Mouse (Mus musculus) gastrocnemius, postnatal 10 days (tissue): ENCODE data around the gene Impdh1. TPM values are rescaled to one million over a fixed set of nuclear protein-coding genes. Genes with fewer than 3 reads are reported as not detected.

Source experiments
- DNase-seq: peaks from one replicate; pipeline ENCODE4 v3.0.0; 2021; ENCODE audit warnings: mixed read lengths
- total RNA-seq, 2 experiments: library from RNA; stranded (reverse); gene quantifications; 2 replicates each; pipeline ENCODE4 v1.2.3; 2021

Gene Impdh1
- total RNA-seq, 2 experiments from 2014 or later, result 23.4 to 24.7 TPM

DNA sequence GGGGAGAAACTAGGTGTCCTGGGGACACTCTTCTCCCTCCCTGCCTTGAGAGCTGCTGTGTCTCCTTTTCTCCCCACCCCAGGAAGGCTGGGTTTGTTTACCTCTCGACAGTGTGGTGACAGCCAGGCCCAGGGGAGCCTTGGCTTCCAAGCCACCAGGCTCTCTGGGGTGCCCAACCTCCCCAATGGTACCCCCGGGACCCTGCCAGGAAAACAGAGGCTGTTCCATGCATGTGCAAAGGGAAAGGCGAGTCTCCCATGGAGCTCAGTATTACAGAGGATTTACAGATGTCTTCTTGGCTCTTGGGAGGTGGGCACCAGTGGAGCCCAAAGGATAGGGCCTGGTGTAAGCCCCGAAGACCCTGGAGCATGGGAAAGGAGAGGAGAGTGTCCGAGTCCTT lies 2.7 kb downstream of the Impdh1 start:
- DNase-seq, result no peak

DNA sequence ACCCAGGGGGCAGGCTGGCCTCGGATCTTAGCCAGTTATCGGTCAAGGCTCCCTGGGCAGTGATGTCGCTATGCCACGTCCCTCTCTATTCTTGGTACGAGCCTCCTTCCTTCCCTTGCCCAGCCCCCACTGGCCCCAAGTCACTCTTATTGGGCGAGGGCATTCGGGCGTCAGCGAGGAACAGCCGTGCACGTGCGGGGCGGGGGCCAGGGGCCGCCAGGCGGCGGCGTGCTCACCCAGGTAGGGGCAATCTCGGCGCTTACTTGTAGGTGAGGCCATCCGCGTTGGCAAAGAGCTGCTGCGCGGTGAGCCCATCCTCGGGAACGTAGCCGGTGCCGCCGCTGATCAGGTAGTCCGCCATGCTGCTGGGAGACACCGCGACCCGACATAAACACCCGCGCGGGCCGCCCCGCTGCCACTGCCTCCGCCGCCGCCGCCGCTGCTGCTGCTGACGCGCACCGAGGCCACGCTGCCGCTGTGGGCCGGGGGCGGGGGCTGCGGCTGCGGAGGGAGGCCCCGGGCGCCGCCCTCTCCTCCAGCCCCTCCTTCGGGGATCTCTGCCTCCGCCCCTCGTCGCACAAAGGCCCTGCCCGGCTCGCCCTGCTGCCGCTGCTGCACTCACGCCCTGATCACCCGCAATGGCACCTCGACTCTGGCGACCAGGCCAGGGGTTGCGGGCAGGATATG lies 4.2 kb downstream of the Impdh1 start:
- peak; percentile 72 for DNase-seq

DNA sequence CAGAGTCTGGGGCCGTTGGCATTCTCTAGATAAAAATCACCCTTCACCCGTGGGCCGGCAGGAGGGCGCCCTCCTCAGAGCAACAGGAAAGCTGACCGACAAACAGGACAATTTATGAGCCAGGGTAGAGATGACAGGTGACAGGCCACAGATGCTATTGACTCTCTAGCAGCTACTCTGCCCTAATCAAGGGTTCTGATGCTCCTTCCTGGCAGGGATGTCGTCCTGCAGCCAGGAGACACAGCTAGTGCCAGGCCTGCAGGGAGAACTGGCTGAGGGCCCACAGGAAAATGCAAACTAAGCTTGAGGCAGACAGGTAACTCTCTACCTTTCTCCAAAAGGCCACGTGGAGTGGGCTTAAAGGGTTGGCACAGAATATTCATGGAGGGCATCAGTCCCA lies 5.0 kb downstream of the Impdh1 start:
- DNase-seq, result no peak

DNA sequence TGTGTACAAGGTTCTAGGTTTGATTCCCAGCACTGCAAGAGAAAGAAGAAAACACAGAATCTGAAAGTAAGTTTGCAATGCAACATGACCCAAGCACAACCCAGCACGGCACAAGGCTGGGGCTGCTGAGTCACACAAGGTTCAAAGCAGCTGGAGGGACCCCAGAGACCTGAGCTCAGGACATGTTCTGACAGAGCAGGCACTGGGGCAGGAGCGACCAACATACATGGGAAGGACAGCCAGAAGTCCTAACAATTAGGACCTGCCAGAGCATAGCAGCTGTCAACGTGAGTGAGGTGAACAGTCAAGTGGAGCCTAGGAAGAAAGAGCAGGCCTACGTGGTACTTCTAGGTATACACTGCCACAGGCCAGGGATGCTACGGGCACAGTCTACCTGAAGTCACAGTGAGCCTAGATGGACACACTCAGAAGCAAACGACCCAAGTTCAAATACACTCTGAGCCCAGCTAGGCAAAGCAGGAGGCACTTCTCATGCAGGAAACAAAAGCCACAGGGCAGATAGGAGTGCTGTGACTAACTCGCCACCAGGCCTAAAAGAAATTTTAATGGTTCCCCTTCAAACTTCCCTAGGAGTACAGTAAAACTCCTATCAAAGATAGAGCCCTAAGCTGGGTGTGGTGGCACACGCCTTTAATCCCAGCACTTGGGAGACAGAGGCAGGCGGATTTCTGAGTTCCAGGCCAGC lies 5.8 kb downstream of the Impdh1 start:
- no peak for DNase-seq

DNA sequence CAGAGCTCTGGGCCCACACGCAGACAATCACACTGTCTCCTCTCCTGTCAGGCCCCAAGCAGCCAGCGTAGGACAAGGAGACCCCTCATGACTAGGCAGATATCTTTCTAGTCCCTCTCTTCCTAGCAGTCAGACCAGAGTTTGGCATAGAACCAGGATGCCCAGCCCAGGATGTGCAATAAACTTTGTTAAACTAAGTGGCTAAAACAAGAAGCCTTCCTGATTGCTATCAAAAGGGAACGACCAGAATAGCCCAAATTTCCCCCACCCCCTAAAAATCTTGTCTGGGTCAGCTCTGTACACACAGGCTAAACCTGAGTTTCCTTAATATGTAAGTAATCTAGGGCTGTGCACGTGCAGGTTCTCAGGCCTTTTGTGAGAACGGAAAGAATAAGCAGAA lies 8.0 kb downstream of the Impdh1 start:
- no peak for DNase-seq

DNA sequence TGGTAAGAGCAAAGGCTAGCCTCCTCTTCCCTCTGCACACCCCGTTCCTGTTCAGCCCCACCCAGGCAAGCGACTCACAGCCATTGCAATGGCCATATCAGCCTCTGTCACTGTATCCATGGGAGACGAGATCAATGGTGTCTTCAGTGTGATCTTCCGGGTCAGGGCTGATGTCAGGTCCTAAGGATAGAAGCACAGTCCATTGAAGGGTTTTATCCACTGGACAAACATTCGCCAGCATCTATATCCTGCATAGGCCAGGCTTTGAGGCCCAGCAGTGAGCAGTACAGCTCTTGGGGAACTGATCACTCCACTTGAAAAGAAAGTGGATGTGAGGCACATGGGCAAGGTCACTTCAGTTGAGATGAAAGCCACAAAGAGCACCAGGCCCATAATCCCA lies 9.1 kb downstream of the Impdh1 start:
- no peak for DNase-seq

DNA sequence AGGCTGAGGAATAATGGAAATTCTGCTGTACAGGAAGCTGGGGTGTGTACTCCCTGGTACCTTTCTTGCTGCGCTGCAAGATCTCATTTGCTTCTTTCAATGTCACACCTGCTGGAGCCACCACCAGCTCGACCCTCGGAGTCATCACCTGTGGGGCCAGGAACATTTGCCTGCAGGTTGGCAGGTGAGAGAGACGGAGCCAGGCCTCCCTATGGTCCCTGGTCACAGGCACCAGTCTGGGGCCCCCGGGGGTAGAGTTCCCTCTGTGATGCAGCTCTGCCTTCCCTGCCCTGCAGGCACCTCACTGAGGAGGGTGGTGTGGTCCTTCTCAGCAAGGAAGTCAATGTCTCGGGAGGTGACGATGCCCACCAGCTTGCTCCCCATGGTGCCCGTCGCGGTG lies 10.2 kb downstream of the Impdh1 start:
- DNase-seq, result no peak

DNA sequence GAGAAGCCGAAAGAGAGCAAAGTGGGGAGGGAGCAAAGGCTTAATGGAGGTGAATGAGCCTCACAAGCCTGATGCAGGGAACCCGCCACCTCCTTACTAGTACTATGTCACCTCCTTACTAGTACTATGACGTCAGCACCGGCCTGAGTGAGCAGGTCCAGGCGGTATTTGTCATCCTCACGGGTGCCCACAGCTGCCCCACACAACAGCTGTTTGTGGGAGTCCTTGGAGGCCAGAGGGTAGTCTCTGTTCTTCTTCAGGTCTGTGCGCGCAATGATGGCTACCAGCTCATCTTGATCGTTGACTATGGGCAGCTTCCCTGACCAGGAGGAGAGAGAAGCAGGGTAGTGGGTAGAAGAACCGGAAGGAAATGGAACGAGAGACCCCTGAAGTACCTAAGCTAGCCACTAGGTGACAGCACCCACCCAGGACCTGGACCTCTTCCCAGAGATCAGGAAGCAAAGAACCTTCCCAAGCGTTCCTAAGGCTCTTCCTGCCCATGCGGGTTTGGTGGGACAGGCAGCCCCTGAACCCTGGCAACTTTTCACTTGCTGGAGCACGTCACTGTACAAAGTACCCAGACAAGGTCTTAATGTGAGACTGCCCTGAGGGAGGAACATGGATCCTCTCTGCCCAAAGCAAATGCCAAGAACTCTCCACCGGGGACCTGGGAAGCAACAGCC lies 11.1 kb downstream of the Impdh1 start:
- peak; percentile 60 for DNase-seq

DNA sequence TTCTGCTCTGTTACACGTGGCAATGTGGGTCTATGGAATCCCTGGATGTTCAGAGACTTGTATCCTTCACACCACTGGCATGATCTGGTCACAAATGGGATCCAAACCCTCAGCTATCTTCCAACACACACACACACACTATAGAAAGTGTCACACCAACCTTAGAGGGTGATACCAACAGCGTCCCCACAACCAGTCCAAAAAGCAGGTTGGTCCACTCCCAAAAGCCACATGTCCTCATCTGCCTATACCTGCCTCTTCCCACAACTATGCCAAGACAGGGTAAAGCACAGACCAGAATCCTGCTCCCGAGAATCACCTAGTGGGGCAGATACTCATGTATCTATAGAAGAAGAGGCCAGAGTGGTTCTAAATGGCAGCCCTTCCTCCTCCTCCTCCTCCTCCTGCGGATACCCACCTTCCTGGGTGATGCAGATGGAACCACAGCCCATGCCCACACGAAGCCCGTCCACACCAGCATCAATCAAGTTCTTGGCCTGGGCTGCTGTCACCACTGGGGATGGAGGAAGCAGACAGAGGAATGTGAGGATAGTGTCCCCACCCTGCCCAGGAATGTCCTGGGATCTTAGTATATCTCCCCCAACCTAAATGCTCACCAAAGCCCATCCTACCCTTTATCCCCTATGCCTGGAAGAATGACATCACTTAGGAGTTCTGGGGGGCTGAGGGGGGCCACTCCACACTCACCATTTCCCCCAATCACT lies 12.1 kb downstream of the Impdh1 start:
- DNase-seq, result no peak

DNA sequence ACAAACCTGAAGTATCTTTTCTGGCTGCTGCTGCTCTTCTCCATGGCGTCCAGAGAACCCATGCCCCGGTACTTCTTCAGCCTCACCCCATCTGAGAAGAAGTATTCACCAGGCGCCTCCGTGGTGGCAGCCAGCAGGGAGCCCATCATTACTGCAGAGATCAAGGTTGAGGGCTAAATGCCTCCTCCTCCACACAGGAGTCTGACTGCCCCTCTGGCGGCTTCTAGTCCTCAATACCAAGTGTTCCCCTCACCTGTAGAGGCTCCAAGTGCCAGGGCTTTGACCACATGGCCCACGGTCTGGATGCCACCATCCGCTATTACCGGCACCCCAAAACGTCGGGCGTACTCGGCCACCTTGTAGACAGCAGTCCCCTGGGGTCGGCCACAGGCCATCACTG lies 13.1 kb downstream of the Impdh1 start:
- no peak for DNase-seq

DNA sequence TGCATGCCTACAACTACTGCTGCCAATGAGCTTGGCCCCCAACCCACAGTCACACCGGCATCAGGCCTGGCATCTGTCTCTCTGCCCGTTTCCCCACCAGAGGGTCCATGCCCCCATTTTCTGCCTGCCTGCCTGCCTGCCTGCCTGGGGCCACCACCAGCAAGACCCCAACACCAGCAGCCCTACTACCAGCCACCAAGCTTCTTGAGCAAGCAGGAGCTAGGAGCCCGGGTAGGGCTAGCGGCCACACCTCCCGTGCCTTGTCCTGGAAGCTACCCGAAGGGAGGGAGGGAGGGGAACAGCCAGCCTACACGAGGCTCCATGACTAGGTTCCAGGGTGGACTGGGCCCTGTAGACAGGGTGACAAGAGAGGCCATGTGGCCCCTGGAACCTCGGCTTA lies 14.2 kb downstream of the Impdh1 start:
- no peak for DNase-seq

DNA sequence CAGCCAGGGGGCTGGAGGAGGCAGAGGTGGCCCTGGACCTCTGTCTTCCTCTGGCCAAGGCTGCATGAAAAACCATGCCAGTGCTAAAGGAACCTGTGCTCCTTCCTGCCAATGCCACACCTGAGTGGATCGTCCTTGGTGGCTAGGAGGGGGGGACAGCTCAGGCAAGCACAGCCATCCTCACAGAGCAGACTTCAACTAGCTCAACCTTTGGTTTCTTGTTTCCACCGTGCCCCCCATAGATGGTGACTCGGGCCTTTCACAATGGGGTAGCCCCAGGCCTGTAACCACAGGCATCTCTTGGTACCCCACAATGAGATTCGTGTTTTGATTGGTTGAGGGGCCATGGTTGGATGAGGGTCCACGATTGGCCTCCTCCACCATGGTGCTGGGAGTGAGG lies 14.8 kb downstream of the Impdh1 start:
- DNase-seq, result no peak

DNA sequence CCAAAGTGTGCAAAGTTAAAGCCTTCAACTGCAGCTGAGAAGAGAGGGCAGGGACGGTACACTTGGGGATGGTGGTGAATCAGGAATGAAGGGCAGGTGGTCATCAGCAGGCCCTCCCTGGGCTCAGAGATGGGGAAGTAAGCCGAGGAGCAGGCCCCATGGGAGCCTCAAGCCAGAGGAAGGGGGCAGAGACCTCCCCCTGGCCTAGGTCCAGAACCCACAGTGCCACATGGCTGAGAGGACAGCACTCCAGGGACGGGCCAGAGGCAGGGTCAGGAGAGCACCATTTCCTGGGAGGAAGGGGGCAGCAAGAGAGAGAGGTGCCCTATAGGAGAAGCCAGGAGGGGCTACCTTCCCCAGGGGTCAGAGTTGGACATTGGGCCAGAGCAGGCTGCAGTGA lies 15.7 kb downstream of the Impdh1 start:
- no peak for DNase-seq

DNA sequence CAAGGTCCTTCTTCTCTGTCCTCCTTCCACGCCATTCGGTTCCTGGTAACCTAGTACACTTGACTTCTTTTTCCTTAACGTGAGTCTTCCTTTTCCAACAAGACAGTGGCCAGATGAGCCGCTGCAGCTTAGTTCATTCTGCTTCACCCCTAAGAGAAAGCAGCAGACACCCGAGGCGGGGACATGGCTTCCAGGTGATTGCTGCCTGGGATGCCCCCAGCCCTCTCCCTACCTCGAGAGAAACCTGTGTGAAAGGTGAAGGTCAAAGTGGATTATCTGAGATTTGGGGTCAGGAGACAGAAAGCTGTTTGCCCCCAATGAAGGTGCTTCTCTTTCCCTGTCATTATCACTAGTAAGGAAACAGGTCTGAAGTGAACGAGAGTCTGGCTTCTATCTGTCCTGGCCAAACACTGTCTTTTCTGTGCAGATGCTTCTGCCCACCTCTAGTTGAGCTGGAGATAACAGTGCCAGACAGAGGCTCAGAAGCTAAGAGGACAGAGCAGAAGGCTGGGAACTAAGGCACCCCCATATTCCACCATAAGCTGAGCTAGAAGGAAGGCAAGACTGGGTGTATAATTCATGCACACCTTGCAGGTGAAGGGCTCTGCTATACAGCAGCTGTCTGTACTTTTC lies 16.8 kb downstream of the Impdh1 start:
- no peak for DNase-seq

DNA sequence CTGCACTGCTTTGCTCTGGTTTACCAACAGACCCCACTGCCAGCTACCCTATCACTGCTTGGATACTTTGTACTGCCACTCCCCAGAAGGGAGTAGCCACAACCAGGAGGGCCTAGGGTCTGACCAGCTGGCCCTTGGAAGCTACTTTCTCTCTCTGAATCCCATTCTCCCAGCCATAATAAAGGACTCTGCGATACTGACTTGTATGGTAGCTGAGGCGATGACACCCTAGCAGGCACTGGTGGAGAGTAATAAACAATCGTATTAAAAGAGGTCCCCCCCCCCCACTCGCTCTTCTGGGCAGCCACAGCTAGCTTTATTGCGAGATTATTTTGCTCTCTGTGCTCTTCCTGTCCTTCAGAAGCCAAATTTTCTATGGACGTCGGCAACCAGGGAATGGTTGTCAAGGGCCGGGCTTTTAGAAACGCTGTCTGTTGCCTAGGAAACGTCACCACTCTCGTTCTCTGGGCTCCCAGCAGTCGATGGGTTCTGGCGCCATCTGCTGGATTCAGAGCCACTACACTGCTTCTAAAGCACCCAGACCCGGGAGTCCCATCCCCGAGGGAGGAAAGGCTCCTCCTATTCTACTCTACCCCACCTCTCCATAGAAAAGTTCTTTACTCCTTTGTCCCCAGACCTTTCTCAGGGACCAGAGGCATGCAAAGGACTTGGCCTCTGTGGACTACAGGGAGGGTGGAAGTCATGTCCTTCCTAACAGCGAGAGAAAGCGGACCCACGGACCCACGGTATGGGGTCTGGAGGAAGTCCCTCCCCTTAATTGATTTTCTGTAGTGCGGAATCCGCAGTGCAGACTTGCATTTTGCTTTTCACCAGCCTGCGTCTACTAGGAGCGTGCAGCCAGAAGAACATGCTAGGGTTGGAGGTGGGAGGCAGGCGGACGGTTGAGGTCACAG lies 17.6 kb downstream of the Impdh1 start:
- peak; percentile 88 for DNase-seq

DNA sequence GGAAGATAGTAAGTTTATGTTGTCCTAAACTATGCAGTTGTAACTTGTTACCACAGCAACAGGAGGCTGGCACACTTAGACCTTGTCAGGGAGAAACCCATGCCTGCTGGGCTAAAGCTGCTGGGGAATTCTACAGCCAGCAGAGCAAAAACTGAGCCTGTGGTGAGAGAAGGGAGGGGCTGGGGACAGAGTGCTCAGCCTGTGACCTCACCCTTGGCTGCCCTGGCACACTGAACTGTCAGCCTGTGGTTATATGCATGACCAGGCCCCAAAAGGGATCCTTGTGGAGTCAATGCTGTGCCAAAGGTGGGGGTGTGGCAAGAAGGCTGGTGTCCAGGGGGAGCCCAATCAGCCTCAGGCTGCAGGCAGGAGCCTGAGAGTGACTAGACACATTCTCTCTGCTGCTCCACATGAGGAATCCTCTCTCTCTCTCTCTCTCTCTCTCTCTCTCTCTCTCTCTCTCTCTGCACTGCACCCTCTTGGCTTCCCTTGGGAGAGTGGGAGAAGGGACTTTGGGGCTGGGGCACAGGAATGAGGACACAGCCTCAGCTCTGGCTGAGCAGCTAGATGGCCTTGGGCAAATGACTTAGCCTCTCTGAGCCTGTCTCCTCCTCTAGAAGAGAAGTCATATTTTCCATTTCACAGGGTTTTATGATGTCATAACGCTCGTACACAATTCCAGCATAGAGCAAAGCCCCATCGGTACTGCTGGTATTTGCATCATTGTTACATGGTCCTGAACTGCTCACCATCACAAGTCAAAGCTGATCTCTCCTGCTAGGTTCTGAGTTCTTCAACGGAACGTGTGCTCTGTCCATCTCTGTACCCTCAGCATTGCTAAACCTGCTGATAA lies 20.1 kb downstream of the Impdh1 start:
- no peak for DNase-seq

DNA sequence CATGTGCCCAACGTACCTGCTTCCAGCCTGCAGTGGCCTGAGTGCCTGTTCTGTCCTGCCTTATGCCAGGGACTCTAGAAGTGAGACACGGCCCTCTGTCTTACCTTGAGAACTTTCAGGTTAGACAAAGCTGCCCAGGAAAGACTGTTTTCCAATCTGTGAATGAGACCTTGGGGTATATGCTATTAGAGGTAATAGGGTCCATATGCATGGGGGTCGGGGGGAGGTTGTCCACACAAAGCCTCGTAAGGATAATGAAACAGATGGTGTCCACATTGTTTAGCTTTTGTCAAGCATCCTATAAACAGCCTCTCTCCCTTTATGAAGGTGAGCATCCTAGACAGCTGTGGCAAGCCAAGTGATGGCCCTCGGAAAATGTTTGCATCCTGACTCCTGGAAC lies 21.0 kb downstream of the Impdh1 start:
- DNase-seq, result no peak

DNA sequence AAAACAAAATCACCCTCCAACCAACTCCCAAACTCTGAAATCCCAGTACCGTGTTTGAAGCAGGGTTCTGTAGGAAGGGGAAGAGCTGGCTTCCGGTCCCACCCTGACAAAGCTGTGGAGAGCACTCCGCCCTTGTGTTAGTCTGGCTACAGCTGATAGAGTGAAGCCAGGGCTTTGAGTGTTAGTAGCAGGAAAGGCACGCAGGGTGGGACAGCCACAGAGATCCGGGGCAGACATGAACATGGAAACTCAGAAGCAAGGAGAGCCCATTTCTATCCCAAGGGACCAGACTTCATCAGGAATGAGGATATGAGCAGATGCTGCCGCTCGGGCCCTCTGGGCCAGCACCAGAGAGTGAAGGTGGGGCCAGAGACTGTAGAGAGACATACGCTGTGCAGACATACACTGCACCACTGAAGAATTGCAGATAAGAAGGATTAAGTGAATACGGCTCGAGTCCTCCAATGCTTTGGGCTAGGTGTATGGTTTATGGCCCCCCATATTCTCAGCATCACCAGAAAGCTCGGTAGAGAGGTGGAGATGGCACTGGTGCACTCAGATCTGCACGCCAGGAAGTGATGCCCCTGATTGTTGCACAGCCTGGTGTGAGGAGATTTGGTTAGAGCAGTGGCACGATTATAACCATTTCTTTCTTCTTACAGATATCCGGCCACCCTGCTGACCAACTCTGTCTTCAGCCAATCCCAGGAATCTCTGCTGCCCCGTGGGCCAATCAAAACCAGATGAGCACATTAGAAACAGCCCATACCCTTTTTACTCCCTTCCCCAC lies 22.0 kb downstream of the Impdh1 start:
- no peak for DNase-seq

DNA sequence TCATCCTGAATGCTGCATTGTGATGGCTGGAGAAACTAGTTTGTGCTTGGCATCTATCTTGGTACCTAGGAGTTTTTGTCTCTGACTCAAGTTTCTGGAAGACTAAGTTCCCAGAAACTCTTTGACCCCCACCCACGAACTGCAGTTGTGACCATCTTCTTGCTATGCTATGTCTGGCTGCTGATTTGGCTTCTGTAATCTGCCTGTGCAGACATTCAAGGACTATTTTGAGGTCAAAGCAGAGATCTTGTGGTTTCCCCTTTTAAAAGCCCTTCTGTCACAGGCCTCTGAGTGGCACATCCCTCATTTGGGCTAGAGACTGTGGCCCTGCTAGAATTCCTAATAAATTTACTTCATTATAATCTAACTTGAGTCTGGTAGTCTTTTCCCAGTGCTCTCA lies 28.2 kb downstream of the Impdh1 start:
- DNase-seq, result no peak

DNA sequence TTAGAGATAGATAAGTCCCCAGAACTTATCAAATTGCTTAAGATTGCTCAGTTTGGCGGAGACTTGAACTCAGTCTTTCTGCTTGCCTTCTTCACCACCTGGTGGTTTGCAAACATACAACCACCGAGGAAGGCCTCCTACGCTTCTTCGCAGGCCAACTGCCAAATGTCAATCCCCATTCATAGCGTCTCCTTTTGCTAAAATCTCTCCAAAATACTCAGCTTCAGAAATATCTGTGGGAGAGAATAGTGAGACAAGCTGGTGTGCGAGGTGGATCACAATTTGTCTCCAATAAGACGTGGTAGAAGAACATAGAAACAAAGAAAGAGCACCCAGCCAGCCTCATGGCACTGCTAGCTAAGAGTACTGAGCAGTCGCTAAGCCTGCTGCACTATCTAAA lies 36.3 kb downstream of the Impdh1 start:
- DNase-seq, result no peak
